Mouse (Mus musculus) CH12.LX (cell line): ENCODE measurements at regions not wholly inside any gene's neighbourhood (a gene's known extent, or its start where the extent isn't known, plus 50 kb on each side); places are given as distances from the start of the nearest gene placed in this dataset.

Source experiments
- DNase-seq: peaks from one replicate; pipeline ENCODE4 v3.0.0-alpha.2; 2013; ENCODE audit errors: extremely low read depth
- H3K27ac ChIP-seq: 2 replicates; pipeline ENCODE4 v1.5.1; 2012; ENCODE audit warnings: low read depth, mild to moderate bottlenecking, control low read depth, moderate library complexity; ENCODE audit not compliant: insufficient read depth
- H3K27me3 ChIP-seq: replicated peaks from 2 replicates; pipeline ENCODE3; 2012; ENCODE audit warnings: inconsistent platforms
- H3K36me3 ChIP-seq, 2 experiments: replicated peaks in 1 of 2; 2 replicates each; pipeline versions ENCODE3 to v1.6.1; 2012; ENCODE audit warnings: inconsistent platforms in 1 of 2, low read length in 1 of 2, mild to moderate bottlenecking in 1 of 2, mixed read lengths in 1 of 2, moderate library complexity in 1 of 2; ENCODE audit not compliant: control insufficient read depth in 1 of 2, insufficient read depth in 1 of 2
- H3K4me1 ChIP-seq, 2 experiments: 2 replicates each; pipeline ENCODE4 v1.6.1; 2012; ENCODE audit warnings: inconsistent platforms in 1 of 2, moderate library complexity in 1 of 2; ENCODE audit not compliant: insufficient read depth in 2 of 2, control insufficient read depth in 1 of 2
- H3K4me2 ChIP-seq: 2 replicates; pipeline ENCODE4 v1.6.1; 2012; ENCODE audit warnings: low read depth, mild to moderate bottlenecking, control low read depth; ENCODE audit not compliant: poor library complexity, insufficient read depth, severe bottlenecking
- H3K4me3 ChIP-seq, 3 experiments: fragments of 150-350 bp in 1 of 3; sonication (generic) in 1 of 3; replicated peaks in 1 of 3; 2 replicates each; pipeline versions ENCODE3 to v1.5.1; 2011 to 2012; ENCODE audit warnings: low read depth in 2 of 3, low read length in 2 of 3, mild to moderate bottlenecking in 2 of 3, moderate library complexity in 2 of 3, control low read depth in 1 of 3, improper control_type of control experiment in 1 of 3, inconsistent platforms in 1 of 3, mixed read lengths in 1 of 3; ENCODE audit not compliant: poor library complexity in 1 of 3
- H3K79me2 ChIP-seq: replicated peaks from 2 replicates; pipeline ENCODE4 v1.6.1; 2012; ENCODE audit warnings: mild to moderate bottlenecking, moderate library complexity; ENCODE audit not compliant: control insufficient read depth, poor library complexity, insufficient read depth, severe bottlenecking; ENCODE audit errors: extremely low read depth
- H3K9ac ChIP-seq: 2 replicates; pipeline ENCODE4 v1.6.1; 2012; ENCODE audit warnings: low read depth, mild to moderate bottlenecking, control low read depth, moderate library complexity; ENCODE audit not compliant: insufficient read depth
- H3K9me3 ChIP-seq: replicated peaks from 2 replicates; pipeline ENCODE3; 2012; ENCODE audit warnings: low read length, inconsistent platforms, mixed read lengths
- CHD2 ChIP-seq: IDR thresholded peaks from 2 replicates; pipeline ENCODE4 v1.6.1; 2011; ENCODE audit warnings: low read length, improper control_type of control experiment
- CTCF ChIP-seq, 2 experiments: IDR thresholded peaks in 1 of 2; conservative IDR thresholded peaks in 1 of 2; 2 replicates each; pipeline ENCODE4 v1.5.1; 2011 to 2012; ENCODE audit warnings: low read depth in 2 of 2, low read length in 2 of 2, improper control_type of control experiment in 1 of 2, inconsistent platforms in 1 of 2, mild to moderate bottlenecking in 1 of 2, moderate library complexity in 1 of 2
- ETS1 ChIP-seq: conservative IDR thresholded peaks from 2 replicates; pipeline ENCODE4 v1.6.1; 2012; ENCODE audit warnings: low read depth, mild to moderate bottlenecking, inconsistent platforms, low read length, improper control_type of control experiment, moderate library complexity
- IRF4 ChIP-seq: IDR thresholded peaks from 2 replicates; pipeline ENCODE4 v1.6.1; 2014; ENCODE audit warnings: low read depth, mild to moderate bottlenecking, inconsistent platforms, low read length, improper control_type of control experiment
- JUND ChIP-seq: conservative IDR thresholded peaks from 2 replicates; pipeline ENCODE4 v1.6.1; 2011; ENCODE audit warnings: low read depth, low read length, improper control_type of control experiment
- MAZ ChIP-seq: IDR thresholded peaks from 2 replicates; pipeline ENCODE4 v1.6.1; 2012; ENCODE audit warnings: low read depth, mild to moderate bottlenecking, inconsistent platforms, low read length, improper control_type of control experiment, moderate library complexity
- NRF1 ChIP-seq: IDR thresholded peaks from 2 replicates; pipeline ENCODE4 v1.6.1; 2014; ENCODE audit warnings: low read depth, mild to moderate bottlenecking, inconsistent platforms, low read length, improper control_type of control experiment, moderate library complexity
- POLR2AphosphoS2 ChIP-seq: IDR thresholded peaks from 2 replicates; pipeline ENCODE4 v1.6.1; 2011; ENCODE audit warnings: low read depth, low read length, improper control_type of control experiment
- RAD21 ChIP-seq: IDR thresholded peaks from 2 replicates; pipeline ENCODE4 v1.6.1; 2011; ENCODE audit warnings: low read depth, mild to moderate bottlenecking, low read length, improper control_type of control experiment, moderate library complexity
- SIN3A ChIP-seq: IDR thresholded peaks from 2 replicates; pipeline ENCODE4 v1.6.1; 2012; ENCODE audit warnings: low read length, improper control_type of control experiment, inconsistent platforms
- TBP ChIP-seq: conservative IDR thresholded peaks from 2 replicates; pipeline ENCODE4 v1.6.1; 2011; ENCODE audit warnings: low read depth, low read length, improper control_type of control experiment
- TCF12 ChIP-seq: IDR thresholded peaks from 2 replicates; pipeline ENCODE4 v1.6.1; 2014; ENCODE audit warnings: low read depth, mild to moderate bottlenecking, inconsistent platforms, low read length, improper control_type of control experiment
- UBTF ChIP-seq: IDR thresholded peaks from 2 replicates; pipeline ENCODE4 v1.6.1; 2012; ENCODE audit warnings: low read depth, mild to moderate bottlenecking, inconsistent platforms, low read length, improper control_type of control experiment, moderate library complexity
- USF1 ChIP-seq: IDR thresholded peaks from 2 replicates; pipeline ENCODE4 v1.6.1; 2014; ENCODE audit warnings: low read depth, mild to moderate bottlenecking, inconsistent platforms, low read length, improper control_type of control experiment
- USF2 ChIP-seq: conservative IDR thresholded peaks from 2 replicates; pipeline ENCODE4 v1.6.1; 2011; ENCODE audit warnings: low read depth, low read length, improper control_type of control experiment
- ZKSCAN1 ChIP-seq: IDR thresholded peaks from 2 replicates; pipeline ENCODE4 v1.6.1; 2012; ENCODE audit warnings: low read depth, inconsistent platforms, low read length, improper control_type of control experiment, borderline replicate concordance
- ZMIZ1 ChIP-seq: IDR thresholded peaks from 2 replicates; pipeline ENCODE4 v1.6.1; 2012; ENCODE audit warnings: low read depth, mild to moderate bottlenecking, inconsistent platforms, low read length, improper control_type of control experiment
- dilution Hi-C: fragments of 300-500 bp; cut with MboI; formaldehyde crosslinking; loops from 2 replicates; pipeline ENCODE4 v1.14.3; 2020; ENCODE audit warnings: low sequenced_read_pairs; ENCODE audit not compliant: extremely low pct_unique_long_range_greater_than_20kb, extremely low pct_ligation_motif_present
- in situ Hi-C: fragments of 300-500 bp; cut with MboI; formaldehyde crosslinking; loops from 3 replicates; pipeline ENCODE4 v1.14.3; 2019; ENCODE audit warnings: low sequenced_read_pairs, low pct_ligation_motif_present, low pct_unique_long_range_greater_than_20kb, mixed read lengths

- Histone ChIP-seq H3K27ac (no peak overlapping the region), H3K9ac (no peak overlapping the region), H3K4me3 (no peak overlapping the region), H3K36me3 (no peaks in the 10 kb centered on the region), H3K27me3 (no peaks in the 10 kb centered on the region), H3K4me2 (no peak overlapping the region), H3K79me2 (no peaks in the 10 kb centered on the region), H3K4me1 (no peaks in the 10 kb centered on the region), H3K9me3 (peaks cover 86% of the 10 kb centered on the region)
- no peak for DNase-seq
- TF ChIP-seq TBP (no peak), TCF12 (no peak), ZMIZ1 (no peak), SIN3A (no peak), USF1 (no peak), JUND (no peak), POLR2AphosphoS2 (no peak), NRF1 (no peak), UBTF (no peak), CTCF (conservative IDR thresholded peaks at IDR 0.05 in 1 of 2, IDR thresholded peaks at IDR 0.05 in 1 of 2; ENCODE audit: low read depth in 2 of 2, low read length in 2 of 2) (no peak), RAD21 (no peak), MAZ (no peak)
- dilution Hi-C loops (no loop called here), in situ Hi-C loops (no loop called here)
Measured at GRCm38 (mm10) chr12:107852921-107853320, 150.5 kb downstream of the Bcl11b start.

DNA sequence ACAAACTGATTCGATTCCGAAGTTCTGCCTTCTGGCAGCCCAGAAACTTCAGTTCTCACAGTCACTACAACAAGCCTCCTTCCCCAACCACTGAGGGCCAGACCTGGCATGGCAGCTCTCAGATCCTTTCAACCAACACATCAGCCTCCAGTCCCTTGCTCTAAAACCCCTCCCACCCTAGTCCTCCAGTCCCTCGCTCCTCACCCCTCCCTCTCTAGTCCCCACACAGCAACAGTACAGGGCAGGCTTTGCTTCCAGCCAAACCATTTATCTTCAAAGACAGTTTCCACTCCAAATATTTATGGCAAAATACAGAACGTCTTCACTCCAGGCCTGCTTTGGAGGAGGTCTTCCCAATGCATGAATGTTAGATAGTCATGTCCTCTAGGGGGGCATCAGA lies 147.9 kb downstream of the Bcl11b start:
- Histone ChIP-seq H3K36me3 (no peaks in the 10 kb centered on the region), H3K27me3 (no peaks in the 10 kb centered on the region), H3K79me2 (no peaks in the 10 kb centered on the region), H3K4me3 (no peak overlapping the region), H3K4me1 (no peaks in the 10 kb centered on the region), H3K4me2 (no peak overlapping the region), H3K9ac (no peak overlapping the region), H3K9me3 (peaks cover 87% of the 10 kb centered on the region), H3K27ac (no peak overlapping the region)
- no peak for DNase-seq
- in situ Hi-C loops = no loop called here
- TF ChIP-seq USF2 (no peak), ZKSCAN1 (no peak), CHD2 (no peak), IRF4 (no peak), TCF12 (no peak), ETS1 (no peak), NRF1 (no peak)
- dilution Hi-C loops = no loop called here
